Mouse (Mus musculus): ENCODE results near the gene Hoxd9.

DNA sequence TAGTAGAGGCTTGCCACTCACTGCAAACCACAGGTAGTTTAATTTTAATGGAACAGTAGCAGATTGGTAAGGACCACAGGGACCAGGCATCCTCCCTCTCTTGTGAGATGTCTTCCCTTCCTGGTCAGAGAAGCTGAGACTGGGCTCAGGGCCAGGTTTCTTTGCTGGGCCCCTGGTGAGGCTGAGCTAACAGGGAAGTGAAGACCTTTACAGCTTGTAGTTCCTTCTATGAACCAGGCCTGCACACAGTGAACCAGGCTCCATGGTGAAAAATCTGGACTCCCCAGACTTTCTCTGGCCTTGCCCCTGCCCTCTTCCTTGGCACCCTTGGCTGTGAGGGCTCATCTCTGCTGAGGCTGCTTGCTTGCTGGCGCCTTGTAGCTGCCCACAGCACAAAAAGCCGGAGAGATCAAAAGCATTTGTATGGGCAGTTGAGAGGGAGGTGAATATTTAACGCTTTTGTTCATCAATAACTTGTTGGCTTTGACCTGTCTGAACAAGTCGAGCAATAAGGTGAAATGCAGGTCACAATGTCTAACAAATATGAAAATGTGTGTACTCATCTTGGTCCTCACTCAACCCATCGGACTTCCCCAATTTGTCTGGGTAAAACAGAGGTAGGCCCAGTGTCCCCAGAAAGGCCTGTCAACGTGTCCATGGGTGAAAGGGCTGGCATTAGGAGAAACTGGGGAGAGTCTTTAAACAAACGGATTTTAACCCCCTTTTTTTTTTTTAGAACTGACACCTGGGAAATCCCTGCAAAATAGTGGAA, 26.9 kb downstream of the Hoxd9 start:
- TF ChIP-seq CTCF (IDR thresholded peaks at IDR 0.05; ENCODE audit: low read depth, low read length) (no peak), POLR2A (IDR thresholded peaks at IDR 0.05; ENCODE audit: borderline replicate concordance, low read depth, low read length) (no peak)
